Mouse (Mus musculus) embryonic facial prominence, embryonic 12.5 days (tissue): ENCODE measurements around the gene Rfx1. TPM values are rescaled to one million over a fixed set of nuclear protein-coding genes. Genes with fewer than 3 reads are reported as not detected.

Experiments used
- ATAC-seq: fragments of 200-750 bp; cut with Nextera tagmentation; 2 replicates; pipeline ENCODE4 v1.8.0; 2017; ENCODE audit not compliant: insufficient number of reproducible peaks, insufficient read depth, low FRiP score, low TSS enrichment
- H3K27ac ChIP-seq: fragments of 300-500 bp; sonication (generic); 2 replicates; pipeline ENCODE4 v1.5.1; 2016; ENCODE audit warnings: mild to moderate bottlenecking
- H3K27me3 ChIP-seq: fragments of 300-500 bp; sonication (generic); 2 replicates; pipeline ENCODE4 v1.6.1; 2016; ENCODE audit warnings: mild to moderate bottlenecking, moderate library complexity
- H3K36me3 ChIP-seq: fragments of 300-500 bp; sonication (generic); 2 replicates; pipeline ENCODE4 v1.6.1; 2016; ENCODE audit warnings: mild to moderate bottlenecking
- H3K4me1 ChIP-seq: fragments of 300-500 bp; sonication (generic); 2 replicates; pipeline ENCODE4 v1.6.1; 2016
- H3K4me2 ChIP-seq: fragments of 300-500 bp; sonication (generic); replicated peaks from 2 replicates; pipeline ENCODE4 v1.6.1; 2016; ENCODE audit warnings: mild to moderate bottlenecking, moderate library complexity
- H3K4me3 ChIP-seq: fragments of 300-500 bp; sonication (generic); 2 replicates; pipeline ENCODE4 v1.5.1; 2016; ENCODE audit warnings: mild to moderate bottlenecking
- H3K9ac ChIP-seq: fragments of 300-500 bp; sonication (generic); 2 replicates; pipeline ENCODE4 v1.6.1; 2016; ENCODE audit warnings: mild to moderate bottlenecking, moderate library complexity
- H3K9me3 ChIP-seq: fragments of 300-500 bp; sonication (generic); 2 replicates; pipeline ENCODE4 v1.6.1; 2016; ENCODE audit warnings: mild to moderate bottlenecking, moderate library complexity
- WGBS: fragments of 180-500 bp; shearing (Covaris S2); methylation state at CpG from one replicate; pipeline ENCODE4 v1.1.7; 2016; 5-methylcytosine and 5-hydroxymethylcytosine counted together
- polyA plus RNA-seq: library from polyadenylated mRNA; unstranded; fragments of >200 nt; fragmentation: Nextera tagmentation; extraction: Ambion mirVana; gene quantifications from 2 replicates; pipeline ENCODE4 v1.2.1, GENCODE M21; 2016

Rfx1 gene
- polyA plus RNA-seq, 1 experiment from 2014 or later = 10.3 TPM

DNA sequence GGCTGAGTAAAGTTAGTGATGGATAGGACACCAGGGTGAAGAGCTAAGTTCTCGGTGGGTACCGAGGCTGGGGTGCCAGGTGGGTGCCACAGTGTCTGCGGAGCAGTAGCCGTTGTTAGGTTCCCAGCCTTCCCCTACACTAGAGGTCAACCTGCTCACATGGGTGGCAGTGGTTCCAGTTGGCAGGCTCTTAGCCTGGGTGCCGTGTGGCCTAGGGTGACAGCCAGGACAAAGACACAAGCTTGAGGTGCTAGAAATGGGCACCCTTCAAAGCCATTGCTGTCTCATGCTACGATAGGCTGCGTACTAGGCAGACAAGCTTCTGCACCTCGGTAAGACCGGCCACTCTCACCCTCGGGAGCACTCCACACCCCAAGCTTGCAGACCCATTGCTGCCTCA, 5.7 kb downstream of the Rfx1 start:
- H3K4me2 ChIP-seq = no peak overlapping the region
- H3K4me1 ChIP-seq = peaks cover 38% of the 10 kb centered on the region
- H3K9ac ChIP-seq = no peak overlapping the region
- H3K4me3 ChIP-seq = no peak overlapping the region
- 90% methylated on average over 10 of the region's 10 CpGs for WGBS
- no peaks in the 10 kb centered on the region for H3K27me3 ChIP-seq
- peaks cover 19% of the 10 kb centered on the region for H3K36me3 ChIP-seq
- no peaks in the 10 kb centered on the region for H3K9me3 ChIP-seq
- ATAC-seq = no peak
- no peak overlapping the region for H3K27ac ChIP-seq

DNA sequence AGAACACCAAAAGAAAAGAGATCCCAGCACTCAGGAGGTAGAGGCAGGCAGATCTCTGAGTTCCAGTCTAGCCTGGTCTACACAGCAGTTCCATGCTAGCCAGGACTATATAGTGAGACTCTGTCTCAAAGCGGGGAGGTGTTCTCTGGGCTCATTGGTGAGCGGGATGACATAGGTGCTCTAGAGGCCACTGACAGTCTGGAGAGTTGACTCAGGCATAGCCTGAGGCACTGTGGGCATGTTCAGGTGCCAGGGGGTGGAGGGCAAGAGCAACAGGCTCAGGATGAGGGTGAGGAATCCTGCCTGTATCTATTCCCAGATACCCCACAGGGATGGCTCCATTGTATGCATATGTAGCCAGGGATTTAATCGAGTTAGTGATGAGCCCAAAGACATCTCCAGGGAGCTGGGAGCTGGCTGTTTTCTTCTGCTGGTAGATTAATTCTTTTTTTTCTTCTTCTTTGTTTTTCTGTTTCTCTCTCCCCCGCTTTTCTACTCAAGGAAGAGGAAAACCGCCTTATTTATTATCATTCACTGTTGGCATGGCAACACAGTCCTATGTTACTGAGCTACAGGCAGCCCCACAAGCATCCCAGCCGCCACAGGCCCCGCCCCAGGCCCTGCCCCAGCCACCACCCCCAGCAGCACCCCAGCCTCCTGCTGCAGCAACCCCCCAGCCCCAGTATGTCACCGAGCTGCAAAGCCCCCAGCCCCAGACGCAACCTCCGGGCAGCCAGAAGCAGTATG, 6.8 kb downstream of the Rfx1 start:
- Histone ChIP-seq H3K9ac (no peak overlapping the region), H3K4me2 (no peak overlapping the region), H3K27me3 (no peaks in the 10 kb centered on the region), H3K4me3 (no peak overlapping the region), H3K9me3 (no peaks in the 10 kb centered on the region), H3K27ac (no peak overlapping the region), H3K4me1 (peaks cover 29% of the 10 kb centered on the region; the same call in 1 of the 2 replicates), H3K36me3 (peaks cover 19% of the 10 kb centered on the region)
- 65% methylated on average over 10 of the region's 10 CpGs for WGBS
- ATAC-seq = no peak

DNA sequence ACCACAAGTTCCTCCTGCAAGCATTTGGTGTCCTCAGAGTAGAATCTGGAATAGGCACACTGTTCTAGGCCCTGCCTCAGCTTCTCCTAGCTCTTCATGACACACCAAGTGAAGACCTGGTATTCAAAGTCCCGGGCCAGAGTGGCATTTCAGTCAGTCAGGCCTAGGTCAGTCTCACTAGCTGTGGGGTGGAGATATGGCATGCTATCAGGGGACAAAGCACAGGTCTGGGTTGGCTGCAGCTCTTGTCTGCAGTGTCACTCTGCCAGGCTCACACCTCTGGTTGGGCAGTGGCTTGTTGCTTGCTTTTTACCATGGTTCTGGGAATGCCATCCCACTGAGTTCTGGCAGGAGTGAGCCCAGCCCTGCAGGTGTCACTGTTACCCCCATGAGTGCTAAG, 9.8 kb downstream of the Rfx1 start:
- no peak for ATAC-seq
- Histone ChIP-seq H3K9me3 (no peaks in the 10 kb centered on the region), H3K36me3 (peaks cover 45% of the 10 kb centered on the region), H3K27me3 (no peaks in the 10 kb centered on the region), H3K4me2 (no peak overlapping the region), H3K4me1 (peaks cover 19% of the 10 kb centered on the region; the same call in 1 of the 2 replicates), H3K4me3 (no peak overlapping the region), H3K27ac (no peak overlapping the region), H3K9ac (no peak overlapping the region)
- 87% methylated on average over 1 of the region's 1 CpGs for WGBS

DNA sequence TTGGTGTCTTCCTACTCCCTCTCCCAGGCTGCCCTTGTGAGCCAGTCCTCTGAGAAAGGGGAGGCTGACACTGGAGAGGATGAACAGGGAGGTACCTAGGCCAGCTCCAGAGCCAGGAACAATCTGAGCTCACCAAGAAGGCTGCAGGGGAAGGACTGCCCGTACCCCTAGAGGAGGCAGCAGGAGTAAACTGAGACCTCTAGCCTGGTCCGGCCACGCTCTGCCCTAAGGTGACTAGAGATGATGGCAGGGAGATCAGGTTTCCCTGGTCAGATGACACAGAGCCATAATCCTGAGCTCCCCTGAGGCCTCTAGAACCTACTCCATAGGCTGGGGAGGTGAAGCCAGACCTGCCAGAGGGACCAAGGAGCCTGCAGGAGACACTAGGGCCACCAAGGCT, 10.2 kb downstream of the Rfx1 start:
- Histone ChIP-seq H3K36me3 (peaks cover 49% of the 10 kb centered on the region), H3K9me3 (no peaks in the 10 kb centered on the region), H3K4me2 (no peak overlapping the region), H3K27me3 (no peaks in the 10 kb centered on the region), H3K27ac (no peak overlapping the region), H3K9ac (no peak overlapping the region), H3K4me1 (peaks cover 15% of the 10 kb centered on the region; the same call in 1 of the 2 replicates), H3K4me3 (no peak overlapping the region)
- 32% methylated on average over 3 of the region's 3 CpGs for WGBS
- no peak for ATAC-seq

DNA sequence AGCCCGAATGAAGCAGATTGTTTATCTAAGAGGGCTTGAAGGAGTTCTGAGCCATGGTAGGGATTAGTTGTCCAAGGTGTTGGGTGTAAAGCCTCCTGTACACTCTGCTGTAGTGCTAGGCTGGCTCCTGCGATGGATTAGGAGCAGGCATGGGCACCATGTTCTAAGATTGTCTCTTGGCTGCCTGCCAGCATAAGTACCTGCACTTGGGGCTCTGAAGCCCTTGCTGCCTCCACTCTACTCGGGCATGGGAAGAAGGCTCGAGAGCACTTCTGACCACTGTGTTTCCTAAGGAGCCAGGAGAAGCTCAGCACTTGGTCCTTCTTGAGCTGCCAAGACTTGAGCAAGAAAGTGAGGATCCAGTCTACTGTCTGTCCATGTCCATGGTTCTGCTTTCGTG, 12.6 kb downstream of the Rfx1 start:
- Histone ChIP-seq H3K27ac (no peak overlapping the region), H3K36me3 (peaks cover 67% of the 10 kb centered on the region), H3K27me3 (no peaks in the 10 kb centered on the region), H3K4me2 (no peak overlapping the region), H3K9me3 (no peaks in the 10 kb centered on the region), H3K4me3 (no peak overlapping the region), H3K9ac (no peak overlapping the region), H3K4me1 (peaks cover 6% of the 10 kb centered on the region; the same call in 1 of the 2 replicates)
- WGBS = 87% methylated on average over 5 of the region's 5 CpGs
- no peak for ATAC-seq

DNA sequence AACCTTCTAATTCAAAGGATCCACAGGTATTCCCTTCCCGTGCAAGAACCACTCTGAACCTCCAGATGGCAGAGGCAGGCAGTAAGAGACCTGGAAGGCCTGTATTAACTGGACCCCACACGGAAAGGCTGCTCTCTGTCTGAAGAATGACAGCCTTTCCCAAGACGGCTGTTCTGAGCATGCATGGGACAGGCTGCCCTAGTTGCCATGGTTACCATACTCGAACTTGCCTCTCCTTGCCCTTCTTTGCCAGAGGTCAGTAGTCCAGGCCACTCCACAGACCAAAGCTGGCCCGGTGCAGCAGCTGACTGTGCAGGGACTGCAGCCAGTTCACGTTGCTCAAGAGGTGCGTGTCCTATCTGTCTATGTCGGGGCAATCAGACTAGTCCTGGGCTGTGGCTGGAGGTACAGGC, 17.2 kb downstream of the Rfx1 start:
- Histone ChIP-seq H3K4me2 (no peak overlapping the region), H3K36me3 (peaks cover 89% of the 10 kb centered on the region), H3K27me3 (no peaks in the 10 kb centered on the region), H3K9me3 (no peaks in the 10 kb centered on the region), H3K9ac (no peak overlapping the region), H3K4me3 (no peak overlapping the region), H3K27ac (no peak overlapping the region), H3K4me1 (0 out of 2 replicates have a peak, but pooled peaks cover 2% of the 10 kb centered on the region)
- 29% methylated on average over 8 of the region's 8 CpGs for WGBS
- no peak for ATAC-seq

DNA sequence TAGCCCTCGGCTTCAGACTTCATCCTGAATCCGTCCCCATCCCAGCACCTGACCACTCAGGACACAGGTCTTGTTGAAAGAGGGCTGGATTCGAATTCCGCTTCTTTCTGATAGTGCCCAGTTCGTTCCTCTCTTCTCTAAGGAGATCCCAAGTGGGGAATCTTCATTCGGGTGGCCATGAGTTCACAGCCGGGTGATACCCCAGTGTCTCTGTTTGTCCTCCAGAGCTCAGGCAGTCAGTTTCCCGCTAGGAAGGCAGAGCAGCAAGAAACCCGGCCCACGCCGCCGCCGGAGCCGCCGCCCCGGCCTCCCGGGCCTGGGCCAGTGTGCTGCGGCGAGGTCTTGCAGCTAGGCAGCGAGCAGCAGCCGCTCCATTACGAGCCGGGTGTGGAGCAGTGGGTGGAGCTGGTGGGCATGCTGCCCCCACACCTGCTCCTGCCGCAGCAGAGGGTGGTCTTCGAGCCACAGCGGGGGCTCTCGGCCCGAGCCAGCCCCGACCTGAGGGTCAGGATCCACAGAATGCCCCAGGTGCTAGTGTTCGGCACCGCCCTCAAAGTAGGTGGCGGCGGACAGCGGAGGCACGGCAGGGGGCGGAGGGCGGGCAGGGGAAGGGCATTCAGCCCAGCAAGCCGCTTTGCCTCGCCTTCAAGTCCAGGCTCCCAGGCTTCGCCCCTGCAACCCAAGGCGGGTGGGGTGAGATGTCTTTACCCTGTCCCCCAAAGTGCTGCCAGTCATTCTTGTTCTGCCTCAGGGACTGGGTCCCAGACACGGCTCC, 17.9 kb downstream of the Rfx1 start:
- peaks cover 89% of the 10 kb centered on the region for H3K36me3 ChIP-seq

DNA sequence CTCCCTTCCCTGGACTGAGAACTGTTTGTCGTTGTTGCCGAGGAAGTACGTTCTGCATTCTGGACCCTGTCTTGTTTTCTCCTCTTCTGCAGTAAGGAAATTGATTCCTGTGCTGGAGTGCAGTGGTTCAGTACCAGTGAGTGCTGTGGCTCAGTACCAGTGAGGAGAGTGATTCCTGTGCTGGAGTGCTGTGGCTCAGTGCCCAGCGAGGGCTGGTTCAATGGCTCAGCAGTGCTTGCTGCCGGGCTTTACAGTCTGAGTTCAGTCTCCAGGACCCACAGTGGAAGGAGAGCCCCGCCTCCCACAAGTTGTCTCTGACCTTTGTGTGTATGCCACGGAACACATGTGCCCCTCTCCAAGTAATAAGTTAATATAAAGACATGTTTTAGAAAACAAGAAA, 20.5 kb downstream of the Rfx1 start:
- no peak for ATAC-seq
- H3K27ac ChIP-seq = no peak overlapping the region
- no peaks in the 10 kb centered on the region for H3K27me3 ChIP-seq
- peaks cover 88% of the 10 kb centered on the region for H3K36me3 ChIP-seq
- no peak overlapping the region for H3K4me3 ChIP-seq
- H3K4me2 ChIP-seq = no peak overlapping the region
- H3K9me3 ChIP-seq = no peaks in the 10 kb centered on the region
- 0 out of 2 replicates have a peak, but pooled peaks cover 2% of the 10 kb centered on the region for H3K4me1 ChIP-seq
- WGBS = 88% methylated on average over 7 of the region's 7 CpGs
- no peak overlapping the region for H3K9ac ChIP-seq

More for the DNA sequence above, 17.9 kb downstream of the Rfx1 start:
- ATAC-seq = no peak
- Histone ChIP-seq H3K27me3 (no peaks in the 10 kb centered on the region), H3K4me3 (no peak overlapping the region), H3K4me2 (0 out of 2 replicates have a peak overlapping the region, but pooled peaks have one; percentile 7), H3K27ac (0 out of 2 replicates have a peak overlapping the region, but pooled peaks have one; percentile 17), H3K4me1 (0 out of 2 replicates have a peak, but pooled peaks cover 2% of the 10 kb centered on the region), H3K9ac (no peak overlapping the region), H3K9me3 (no peaks in the 10 kb centered on the region)
- WGBS = 43% methylated on average over 42 of the region's 42 CpGs

DNA sequence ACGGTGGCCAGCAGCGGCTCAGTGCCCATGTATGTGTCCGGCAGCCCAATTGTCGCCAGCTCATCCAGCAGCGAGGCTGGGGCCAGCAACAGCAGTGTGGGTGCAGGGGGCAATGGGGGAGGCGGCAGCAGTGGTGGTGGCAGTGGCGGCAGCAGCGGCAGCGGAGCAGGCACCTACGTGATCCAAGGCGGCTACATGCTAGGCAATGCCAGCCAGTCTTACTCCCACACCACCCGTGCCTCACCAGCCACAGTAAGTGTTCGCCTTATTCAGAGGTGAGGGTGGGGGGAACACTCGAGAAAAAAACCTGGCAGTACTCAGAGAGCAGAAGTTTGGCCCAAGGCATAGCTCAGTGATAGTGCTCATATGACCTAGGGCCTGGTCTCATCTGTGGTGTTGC, 21.2 kb downstream of the Rfx1 start:
- no peak overlapping the region for H3K4me3 ChIP-seq
- no peaks in the 10 kb centered on the region for H3K27me3 ChIP-seq
- H3K27ac ChIP-seq = no peak overlapping the region
- no peaks in the 10 kb centered on the region for H3K9me3 ChIP-seq
- 98% methylated on average over 14 of the region's 14 CpGs for WGBS
- ATAC-seq = no peak
- H3K4me1 ChIP-seq = 0 out of 2 replicates have a peak, but pooled peaks cover 2% of the 10 kb centered on the region
- no peak overlapping the region for H3K9ac ChIP-seq
- no peak overlapping the region for H3K4me2 ChIP-seq
- peaks cover 88% of the 10 kb centered on the region for H3K36me3 ChIP-seq

DNA sequence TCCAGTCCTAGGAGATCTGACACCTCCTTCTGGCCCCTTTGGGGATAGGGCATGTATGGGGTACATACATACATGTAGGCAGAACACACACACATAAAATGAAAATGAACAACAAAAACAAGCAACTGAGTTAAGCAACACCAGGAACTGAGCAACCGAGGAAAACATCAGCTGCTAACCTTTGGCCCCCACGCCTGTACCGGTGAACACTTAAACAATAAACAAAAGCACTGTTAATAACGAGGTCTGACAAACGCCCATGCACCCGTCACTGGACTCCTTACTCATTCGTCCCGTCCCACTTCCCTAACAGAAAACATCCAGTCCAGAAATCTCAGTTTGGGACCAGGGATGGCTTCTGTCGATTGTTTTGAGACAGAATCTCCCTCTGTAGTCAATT, 22.6 kb downstream of the Rfx1 start:
- Histone ChIP-seq H3K4me2 (no peak overlapping the region), H3K36me3 (peaks cover 93% of the 10 kb centered on the region), H3K27ac (no peak overlapping the region), H3K4me1 (0 out of 2 replicates have a peak, but pooled peaks cover 2% of the 10 kb centered on the region), H3K9ac (no peak overlapping the region), H3K4me3 (no peak overlapping the region), H3K27me3 (no peaks in the 10 kb centered on the region), H3K9me3 (no peaks in the 10 kb centered on the region)
- 78% methylated on average over 9 of the region's 9 CpGs for WGBS
- ATAC-seq = no peak

DNA sequence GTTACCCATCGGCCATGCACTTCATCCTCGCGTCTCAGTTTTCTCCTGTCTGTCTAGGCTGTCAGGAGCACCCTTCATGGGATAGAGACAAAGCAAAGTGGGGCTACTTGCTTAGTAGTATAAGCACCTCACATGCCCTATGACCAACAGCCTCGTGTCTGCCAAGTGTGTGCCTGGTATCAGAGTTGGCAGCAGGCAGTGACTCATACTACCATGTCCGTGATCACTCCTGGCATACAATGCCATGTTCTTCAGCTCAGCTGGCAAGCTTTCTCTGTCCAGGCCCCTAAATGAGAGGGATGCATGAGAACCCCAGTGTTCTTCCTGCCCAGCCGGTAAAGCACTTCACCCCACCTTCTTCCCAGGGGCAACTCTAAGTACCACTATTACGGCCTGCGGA, 24.0 kb downstream of the Rfx1 start:
- Histone ChIP-seq H3K36me3 (peaks cover 93% of the 10 kb centered on the region), H3K4me2 (no peak overlapping the region)
- WGBS = 89% methylated on average over 8 of the region's 8 CpGs

DNA sequence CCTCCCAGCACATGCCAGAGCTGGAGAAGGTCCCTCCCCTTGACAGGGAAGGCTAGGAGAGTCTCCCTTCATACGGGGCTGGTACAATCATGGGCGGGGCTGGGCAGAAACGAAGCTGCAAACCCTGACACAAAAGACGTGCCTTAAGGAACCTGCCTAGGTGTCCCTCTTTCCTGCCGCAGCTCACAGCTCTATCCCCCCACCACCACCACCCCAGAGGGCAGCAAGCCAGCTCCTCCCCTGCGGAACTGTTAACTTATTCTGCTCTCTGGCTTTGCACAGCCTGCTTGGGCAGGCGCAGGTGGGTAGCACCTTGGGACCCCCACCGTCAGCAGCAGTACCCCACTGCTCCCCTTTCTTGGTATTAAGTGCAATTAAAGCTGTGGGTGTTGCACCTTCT, 29.4 kb downstream of the Rfx1 start:
- 68% methylated on average over 8 of the region's 8 CpGs for WGBS
- H3K4me2 ChIP-seq = no peak overlapping the region
- no peak overlapping the region for H3K4me3 ChIP-seq
- H3K4me1 ChIP-seq = no peaks in the 10 kb centered on the region
- no peak for ATAC-seq
- H3K27ac ChIP-seq = no peak overlapping the region
- H3K9me3 ChIP-seq = no peaks in the 10 kb centered on the region
- no peak overlapping the region for H3K9ac ChIP-seq
- H3K36me3 ChIP-seq = peaks cover 84% of the 10 kb centered on the region
- no peaks in the 10 kb centered on the region for H3K27me3 ChIP-seq

More for the DNA sequence above, 24.0 kb downstream of the Rfx1 start:
- no peak for ATAC-seq
- no peaks in the 10 kb centered on the region for H3K27me3 ChIP-seq
- H3K4me3 ChIP-seq = no peak overlapping the region
- H3K9ac ChIP-seq = no peak overlapping the region
- no peaks in the 10 kb centered on the region for H3K4me1 ChIP-seq
- H3K27ac ChIP-seq = no peak overlapping the region
- no peaks in the 10 kb centered on the region for H3K9me3 ChIP-seq
